Mouse (Mus musculus): ENCODE measurements around the gene Abtb2. TPM values are rescaled to one million over a fixed set of nuclear protein-coding genes. Genes with fewer than 3 reads are reported as not detected.

Gene Abtb2
- polyA plus RNA-seq, 1 experiment from 2014 or later, result 4.5 TPM

DNA sequence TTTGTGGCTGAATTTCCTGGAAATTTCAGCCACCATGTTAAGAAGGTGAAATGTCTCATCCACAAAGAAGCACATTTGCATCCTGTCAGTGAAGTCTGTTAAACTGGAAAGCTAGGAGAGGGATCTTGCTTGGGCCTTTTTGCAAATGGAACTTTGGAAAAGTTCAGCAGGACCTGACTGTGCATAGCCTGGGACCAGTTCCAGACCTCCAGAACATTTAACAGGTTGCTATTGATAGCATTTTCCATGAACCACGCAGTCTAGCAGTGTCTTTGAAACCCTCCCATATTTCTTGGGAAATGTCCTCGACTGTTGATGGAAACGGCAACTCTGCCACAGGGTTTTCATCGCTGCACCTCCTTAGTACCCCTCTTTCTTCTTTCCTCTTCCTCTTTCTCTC is 23.3 kb downstream of the Abtb2 start:
- no peaks in the 10 kb centered on the region for H3K27me3 ChIP-seq (replicated peaks)
- 81% methylated on average over 4 of the region's 4 CpGs for WGBS
- H3K4me1 ChIP-seq (replicated peaks), result 0 out of 2 replicates have a peak, but pooled peaks cover 8% of the 10 kb centered on the region
- no peaks in the 10 kb centered on the region for H3K36me3 ChIP-seq
- no peak overlapping the region for H3K27ac ChIP-seq
- ATAC-seq, result no peak
- no peak overlapping the region for H3K4me2 ChIP-seq (replicated peaks)
- no peaks in the 10 kb centered on the region for H3K9me3 ChIP-seq
- no peak overlapping the region for H3K4me3 ChIP-seq (replicated peaks)
- H3K9ac ChIP-seq, result no peak overlapping the region

- Histone ChIP-seq H3K27ac (no peak overlapping the region), H3K27me3 (replicated peaks) (no peaks in the 10 kb centered on the region), H3K4me2 (replicated peaks) (no peak overlapping the region), H3K9ac (no peak overlapping the region), H3K4me3 (replicated peaks) (no peak overlapping the region), H3K4me1 (replicated peaks) (peaks cover 15% of the 10 kb centered on the region; the same call in 1 of the 2 replicates), H3K36me3 (no peaks in the 10 kb centered on the region), H3K9me3 (no peaks in the 10 kb centered on the region)
- ATAC-seq, result no peak
- WGBS, result 87% methylated on average over 7 of the region's 7 CpGs
Measured at GRCm38 (mm10) chr2:103590645-103591044, 24.5 kb downstream of the Abtb2 start.

DNA sequence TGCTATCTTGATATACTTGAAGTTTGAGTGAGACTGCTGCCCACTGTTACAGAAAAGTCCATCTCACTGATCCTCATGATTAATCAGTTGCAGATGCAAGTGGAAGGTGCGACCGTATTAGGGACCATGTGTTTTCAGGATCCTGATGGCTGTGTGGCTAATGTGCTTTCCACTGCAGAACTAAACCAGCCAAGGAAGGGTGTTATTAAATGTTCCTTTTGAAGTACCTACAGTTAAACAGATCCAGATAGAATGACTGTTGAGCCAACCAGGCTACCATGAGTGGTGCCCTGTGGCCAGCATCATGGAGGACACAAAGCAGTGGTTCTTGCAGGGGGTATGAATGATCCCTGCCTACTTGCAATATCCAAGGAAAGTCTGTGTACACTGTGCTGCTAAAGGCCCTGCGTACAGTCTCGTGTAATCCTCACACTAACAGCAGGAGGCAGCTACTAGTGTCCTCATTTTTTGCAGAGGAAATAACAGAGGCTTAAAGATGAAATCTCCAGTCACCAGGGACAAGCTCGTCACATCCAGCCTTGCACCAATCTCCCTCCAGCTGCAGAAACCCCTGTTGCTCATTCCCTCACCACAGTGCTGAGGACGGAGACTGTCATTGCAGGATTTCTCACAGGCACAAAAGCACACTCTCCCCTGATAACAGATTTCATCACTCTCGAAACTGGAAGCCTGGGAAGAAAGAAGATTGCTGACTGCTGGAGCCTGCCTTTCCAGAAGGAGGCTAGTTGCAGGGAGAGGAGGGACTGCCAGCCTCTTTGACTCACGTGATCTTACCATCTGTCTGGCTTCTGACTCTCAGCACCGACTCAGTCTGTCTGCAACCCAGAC is 25.9 kb downstream of the Abtb2 start:
- ATAC-seq, result peak; percentile 66
- no peak overlapping the region for H3K4me3 ChIP-seq (replicated peaks)
- 53% methylated on average over 9 of the region's 9 CpGs for WGBS

GRCm38 (mm10) chr2:103592591-103592929 is 26.4 kb downstream of the Abtb2 start:
- Histone ChIP-seq H3K27ac (no peak overlapping the region), H3K36me3 (no peaks in the 10 kb centered on the region), H3K9me3 (no peaks in the 10 kb centered on the region), H3K27me3 (replicated peaks) (no peaks in the 10 kb centered on the region), H3K4me3 (replicated peaks) (no peak overlapping the region), H3K4me2 (replicated peaks) (no peak overlapping the region), H3K9ac (no peak overlapping the region), H3K4me1 (replicated peaks) (peaks cover 15% of the 10 kb centered on the region; the same call in 1 of the 2 replicates)
- ATAC-seq, result peak; percentile 34; the same call in 1 of the 2 replicates
- 79% methylated on average over 3 of the region's 3 CpGs for WGBS

More for the DNA sequence above, 25.9 kb downstream of the Abtb2 start:
- H3K4me2 ChIP-seq (replicated peaks), result 0 out of 2 replicates have a peak overlapping the region, but pooled peaks have one; percentile 2
- no peaks in the 10 kb centered on the region for H3K9me3 ChIP-seq
- 0 out of 2 replicates have a peak overlapping the region, but pooled peaks have one; percentile 42 for H3K27ac ChIP-seq
- no peaks in the 10 kb centered on the region for H3K36me3 ChIP-seq
- no peaks in the 10 kb centered on the region for H3K27me3 ChIP-seq (replicated peaks)
- peaks cover 15% of the 10 kb centered on the region; the same call in 1 of the 2 replicates for H3K4me1 ChIP-seq (replicated peaks)
- no peak overlapping the region for H3K9ac ChIP-seq

DNA sequence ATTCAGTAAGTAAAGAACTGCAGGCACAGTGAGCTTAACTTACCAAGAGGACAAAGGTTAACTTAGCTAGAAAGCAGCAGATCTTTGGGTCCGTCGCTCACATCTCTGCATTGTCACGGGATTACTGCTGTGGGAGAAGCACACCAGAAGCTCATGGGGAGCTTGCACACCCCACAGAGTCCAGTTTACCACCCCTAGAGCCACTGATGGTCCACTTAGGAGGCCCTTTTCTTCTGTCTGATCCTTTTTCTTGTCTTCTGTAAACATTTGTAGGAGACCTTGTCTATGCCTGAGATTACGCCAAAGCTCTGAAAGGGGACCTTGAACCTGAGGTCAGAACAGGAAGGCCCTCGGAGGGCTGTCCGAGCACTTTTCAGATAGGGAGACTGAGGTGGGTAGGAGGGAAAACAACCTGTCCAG is 28.5 kb downstream of the Abtb2 start:
- Histone ChIP-seq H3K4me1 (replicated peaks) (peaks cover 15% of the 10 kb centered on the region), H3K27me3 (replicated peaks) (no peaks in the 10 kb centered on the region), H3K27ac (peak overlapping the region; percentile 45; the same call in 1 of the 2 replicates), H3K4me3 (replicated peaks) (no peak overlapping the region), H3K4me2 (replicated peaks) (0 out of 2 replicates have a peak overlapping the region, but pooled peaks have one; percentile 11), H3K9me3 (no peaks in the 10 kb centered on the region), H3K9ac (no peak overlapping the region), H3K36me3 (no peaks in the 10 kb centered on the region)
- WGBS, result 51% methylated on average over 6 of the region's 6 CpGs
- peak; percentile 51 for ATAC-seq

- 0 out of 2 replicates have a peak overlapping the region, but pooled peaks have one; percentile 45 for H3K27ac ChIP-seq
- ATAC-seq, result no peak
- 43% methylated on average over 5 of the region's 5 CpGs for WGBS
- peaks cover 20% of the 10 kb centered on the region for H3K4me1 ChIP-seq (replicated peaks)
- no peak overlapping the region for H3K4me2 ChIP-seq (replicated peaks)
- no peaks in the 10 kb centered on the region for H3K9me3 ChIP-seq
- H3K36me3 ChIP-seq, result no peaks in the 10 kb centered on the region
- no peak overlapping the region for H3K9ac ChIP-seq
- H3K4me3 ChIP-seq (replicated peaks), result no peak overlapping the region
- no peaks in the 10 kb centered on the region for H3K27me3 ChIP-seq (replicated peaks)
Measured at GRCm38 (mm10) chr2:103595028-103595651, 29.0 kb downstream of the Abtb2 start.

- H3K27me3 ChIP-seq (replicated peaks), result no peaks in the 10 kb centered on the region
- H3K9ac ChIP-seq, result no peak overlapping the region
- H3K36me3 ChIP-seq, result no peaks in the 10 kb centered on the region
- H3K4me2 ChIP-seq (replicated peaks), result no peak overlapping the region
- H3K9me3 ChIP-seq, result no peaks in the 10 kb centered on the region
- no peak overlapping the region for H3K4me3 ChIP-seq (replicated peaks)
- peak; percentile 50 for ATAC-seq
- 0 out of 2 replicates have a peak overlapping the region, but pooled peaks have one; percentile 28 for H3K27ac ChIP-seq
- WGBS, result 55% methylated on average over 1 of the region's 1 CpGs
- H3K4me1 ChIP-seq (replicated peaks), result peaks cover 16% of the 10 kb centered on the region
Measured at GRCm38 (mm10) chr2:103599296-103599695, 33.2 kb downstream of the Abtb2 start.

- Histone ChIP-seq H3K36me3 (no peaks in the 10 kb centered on the region), H3K4me2 (replicated peaks) (no peak overlapping the region), H3K9me3 (no peaks in the 10 kb centered on the region), H3K4me3 (replicated peaks) (no peak overlapping the region), H3K27ac (0 out of 2 replicates have a peak overlapping the region, but pooled peaks have one; percentile 28), H3K27me3 (replicated peaks) (no peaks in the 10 kb centered on the region), H3K4me1 (replicated peaks) (peaks cover 10% of the 10 kb centered on the region; the same call in 1 of the 2 replicates), H3K9ac (no peak overlapping the region)
- ATAC-seq, result peak; percentile 67
- WGBS, result 65% methylated on average over 8 of the region's 8 CpGs
Measured at GRCm38 (mm10) chr2:103600165-103600891, 34.2 kb downstream of the Abtb2 start.

DNA sequence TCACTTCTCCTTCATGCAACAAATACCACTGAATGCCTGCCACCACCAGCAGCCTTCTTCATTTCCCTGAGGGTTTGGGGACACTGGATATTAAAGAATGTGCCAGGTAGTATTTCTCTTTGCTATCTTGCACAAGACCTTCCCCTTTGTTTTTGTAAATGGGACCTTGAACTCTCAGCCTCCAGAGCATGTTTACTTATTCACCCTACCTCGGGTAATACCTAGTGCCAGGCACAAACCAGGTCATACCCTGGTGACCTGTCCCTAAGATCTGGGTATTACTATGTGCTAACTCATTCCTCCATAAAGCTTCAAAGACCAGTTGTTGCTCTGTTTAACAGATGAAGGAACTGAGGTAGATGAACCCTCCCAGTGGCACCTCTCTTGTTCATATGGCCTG is 35.0 kb downstream of the Abtb2 start:
- H3K4me2 ChIP-seq (replicated peaks), result no peak overlapping the region
- no peak for ATAC-seq
- no peak overlapping the region for H3K9ac ChIP-seq
- no peak overlapping the region for H3K27ac ChIP-seq
- no peak overlapping the region for H3K4me3 ChIP-seq (replicated peaks)
- peaks cover 10% of the 10 kb centered on the region; the same call in 1 of the 2 replicates for H3K4me1 ChIP-seq (replicated peaks)
- no peaks in the 10 kb centered on the region for H3K9me3 ChIP-seq
- 16% methylated on average over 1 of the region's 1 CpGs for WGBS
- H3K36me3 ChIP-seq, result no peaks in the 10 kb centered on the region
- H3K27me3 ChIP-seq (replicated peaks), result no peaks in the 10 kb centered on the region

- Histone ChIP-seq H3K27me3 (replicated peaks) (no peaks in the 10 kb centered on the region), H3K27ac (no peak overlapping the region), H3K4me2 (replicated peaks) (no peak overlapping the region), H3K4me3 (replicated peaks) (no peak overlapping the region), H3K4me1 (replicated peaks) (peaks cover 10% of the 10 kb centered on the region; the same call in 1 of the 2 replicates), H3K9me3 (no peaks in the 10 kb centered on the region), H3K36me3 (no peaks in the 10 kb centered on the region), H3K9ac (no peak overlapping the region)
- ATAC-seq, result no peak
- WGBS, result 59% methylated on average over 1 of the region's 1 CpGs
Measured at GRCm38 (mm10) chr2:103601531-103601930, 35.4 kb downstream of the Abtb2 start.

GRCm38 (mm10) chr2:103603209-103603608 is 37.1 kb downstream of the Abtb2 start:
- H3K27me3 ChIP-seq (replicated peaks), result no peaks in the 10 kb centered on the region
- H3K9me3 ChIP-seq, result no peaks in the 10 kb centered on the region
- peaks cover 10% of the 10 kb centered on the region; the same call in 1 of the 2 replicates for H3K4me1 ChIP-seq (replicated peaks)
- H3K9ac ChIP-seq, result no peak overlapping the region
- no peaks in the 10 kb centered on the region for H3K36me3 ChIP-seq
- 69% methylated on average over 3 of the region's 3 CpGs for WGBS
- H3K27ac ChIP-seq, result no peak overlapping the region
- H3K4me3 ChIP-seq (replicated peaks), result no peak overlapping the region
- no peak for ATAC-seq
- no peak overlapping the region for H3K4me2 ChIP-seq (replicated peaks)

- peaks cover 10% of the 10 kb centered on the region; the same call in 1 of the 2 replicates for H3K4me1 ChIP-seq (replicated peaks)
- H3K36me3 ChIP-seq, result no peaks in the 10 kb centered on the region
- H3K27ac ChIP-seq, result no peak overlapping the region
- H3K9me3 ChIP-seq, result no peaks in the 10 kb centered on the region
- no peaks in the 10 kb centered on the region for H3K27me3 ChIP-seq (replicated peaks)
- 41% methylated on average over 1 of the region's 1 CpGs for WGBS
- ATAC-seq, result no peak
- H3K4me2 ChIP-seq (replicated peaks), result no peak overlapping the region
- H3K9ac ChIP-seq, result no peak overlapping the region
- no peak overlapping the region for H3K4me3 ChIP-seq (replicated peaks)
Measured at GRCm38 (mm10) chr2:103603869-103604268, 37.8 kb downstream of the Abtb2 start.

Measured in intestine, embryonic 15.5 days (tissue).